Mouse (Mus musculus): Measurements from ENCODE around the gene Nemp1. TPM values are rescaled to one million over a fixed set of nuclear protein-coding genes. Genes with fewer than 3 reads are reported as not detected.

The Nemp1 gene
- polyA plus RNA-seq, 1 experiment from 2014 or later: 3.0 TPM

- Histone ChIP-seq H3K9ac (replicated peaks; ENCODE audit: low read depth, low read length) (no peak overlapping the region), H3K27ac (ENCODE audit: low read depth, low read length) (no peak overlapping the region), H3K4me3 (ENCODE audit: low read depth, low read length) (no peak overlapping the region), H3K4me1 (ENCODE audit: control insufficient read depth, insufficient read depth, low read length) (peaks cover 5% of the 10 kb centered on the region; the same call in 1 of the 2 replicates), H3K4me2 (ENCODE audit: low read depth, low read length) (no peak overlapping the region), H3K36me3 (ENCODE audit: control insufficient read depth, insufficient read depth, low read length) (no peaks in the 10 kb centered on the region), H3K9me3 (ENCODE audit: control insufficient read depth, low read length) (no peaks in the 10 kb centered on the region), H3K27me3 (ENCODE audit: control insufficient read depth, insufficient read depth, low read length) (peaks cover 40% of the 10 kb centered on the region)
- 18% methylated on average over 14 of the region's 14 CpGs for WGBS
- ATAC-seq (ENCODE audit: low read depth): no peak
Observed at GRCm38 (mm10) chr10:127661291-127661914, 5.3 kb upstream of the Nemp1 start.

DNA sequence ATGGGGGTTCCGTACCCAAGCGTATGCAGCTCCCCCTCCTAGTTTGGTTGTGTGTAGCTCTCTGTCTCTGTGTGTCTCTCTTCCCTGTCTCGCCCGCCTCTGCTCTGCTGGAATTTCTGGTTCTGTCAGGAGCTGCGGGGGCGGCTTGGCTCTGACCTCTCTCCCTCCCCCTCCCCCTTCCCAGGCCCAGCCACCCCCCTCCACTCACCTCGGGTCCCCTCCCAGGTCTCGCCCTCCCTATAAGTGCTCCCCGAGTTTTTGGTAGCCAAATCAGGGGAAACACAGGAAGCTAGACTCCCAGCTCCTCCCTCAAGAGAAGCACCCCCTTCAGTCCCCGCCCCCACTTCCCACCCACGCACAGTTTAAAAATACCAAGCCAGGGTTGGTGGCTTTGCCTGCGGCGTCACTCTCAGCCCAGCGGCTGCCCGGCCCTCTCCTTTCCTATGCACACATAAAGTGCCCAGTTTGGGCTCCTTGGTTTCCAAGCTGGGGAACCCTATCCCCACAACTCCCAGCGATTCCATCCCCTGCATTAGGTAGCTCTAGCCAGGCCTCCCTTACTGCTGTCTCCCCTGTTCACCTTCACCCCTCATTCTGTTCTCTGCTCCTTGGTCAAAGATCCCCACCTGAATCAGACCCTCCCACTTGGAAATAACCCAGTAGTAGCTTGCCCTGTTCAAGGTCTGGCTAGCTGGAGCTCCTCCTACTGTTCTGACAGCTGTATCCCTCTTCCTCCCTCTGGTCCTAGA, 4.6 kb upstream of the Nemp1 start:
- H3K4me1 ChIP-seq (ENCODE audit: control insufficient read depth, insufficient read depth, low read length): peaks cover 10% of the 10 kb centered on the region; the same call in 1 of the 2 replicates
- H3K9me3 ChIP-seq (ENCODE audit: control insufficient read depth, low read length): no peaks in the 10 kb centered on the region
- H3K4me3 ChIP-seq (ENCODE audit: low read depth, low read length): no peak overlapping the region
- H3K36me3 ChIP-seq (ENCODE audit: control insufficient read depth, insufficient read depth, low read length): no peaks in the 10 kb centered on the region
- peaks cover 43% of the 10 kb centered on the region for H3K27me3 ChIP-seq (ENCODE audit: control insufficient read depth, insufficient read depth, low read length)
- 3% methylated on average over 15 of the region's 16 CpGs for WGBS
- no peak for ATAC-seq (ENCODE audit: low read depth)
- H3K27ac ChIP-seq (ENCODE audit: low read depth, low read length): no peak overlapping the region
- peak overlapping the region; percentile 4; the same call in 1 of the 2 replicates for H3K4me2 ChIP-seq (ENCODE audit: low read depth, low read length)
- no peak overlapping the region for H3K9ac ChIP-seq (replicated peaks; ENCODE audit: low read depth, low read length)

- no peaks in the 10 kb centered on the region for H3K36me3 ChIP-seq (ENCODE audit: control insufficient read depth, insufficient read depth, low read length)
- no peaks in the 10 kb centered on the region for H3K9me3 ChIP-seq (ENCODE audit: control insufficient read depth, low read length)
- no peak overlapping the region for H3K27ac ChIP-seq (ENCODE audit: low read depth, low read length)
- 0 out of 2 replicates have a peak, but pooled peaks have one; percentile 15 for ATAC-seq (ENCODE audit: low read depth)
- H3K4me2 ChIP-seq (ENCODE audit: low read depth, low read length): peak overlapping the region; percentile 4; the same call in 1 of the 2 replicates
- no peak overlapping the region for H3K4me3 ChIP-seq (ENCODE audit: low read depth, low read length)
- 11% methylated on average over 19 of the region's 19 CpGs for WGBS
- H3K9ac ChIP-seq (replicated peaks; ENCODE audit: low read depth, low read length): no peak overlapping the region
- peaks cover 12% of the 10 kb centered on the region; the same call in 1 of the 2 replicates for H3K4me1 ChIP-seq (ENCODE audit: control insufficient read depth, insufficient read depth, low read length)
- H3K27me3 ChIP-seq (ENCODE audit: control insufficient read depth, insufficient read depth, low read length): peaks cover 45% of the 10 kb centered on the region
Observed at GRCm38 (mm10) chr10:127662666-127663253, 3.9 kb upstream of the Nemp1 start.

DNA sequence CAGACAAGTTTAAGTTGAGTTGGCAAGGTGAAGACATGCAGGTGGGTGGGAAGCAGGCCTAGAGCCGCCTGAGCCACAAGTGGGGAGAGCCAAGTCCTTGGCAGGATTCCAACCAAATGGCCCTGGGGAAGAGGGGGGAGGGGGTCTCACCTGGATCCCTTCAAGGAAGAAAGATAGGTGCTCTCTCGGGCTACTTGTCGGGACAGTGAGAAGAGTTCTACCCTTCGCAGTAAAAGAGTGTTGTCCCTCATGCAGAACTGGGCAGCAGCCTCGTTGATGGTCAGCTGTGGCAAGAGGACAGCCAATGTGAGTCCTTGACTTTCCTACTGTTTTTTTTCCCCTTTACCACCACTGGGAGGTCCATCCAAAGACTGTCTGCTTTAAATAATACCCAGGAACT, 3.1 kb upstream of the Nemp1 start:
- no peaks in the 10 kb centered on the region for H3K36me3 ChIP-seq (ENCODE audit: control insufficient read depth, insufficient read depth, low read length)
- H3K27me3 ChIP-seq (ENCODE audit: control insufficient read depth, insufficient read depth, low read length): peaks cover 45% of the 10 kb centered on the region
- no peak overlapping the region for H3K4me3 ChIP-seq (ENCODE audit: low read depth, low read length)
- no peak overlapping the region for H3K27ac ChIP-seq (ENCODE audit: low read depth, low read length)
- peaks cover 14% of the 10 kb centered on the region; the same call in 1 of the 2 replicates for H3K4me1 ChIP-seq (ENCODE audit: control insufficient read depth, insufficient read depth, low read length)
- H3K4me2 ChIP-seq (ENCODE audit: low read depth, low read length): no peak overlapping the region
- no peaks in the 10 kb centered on the region for H3K9me3 ChIP-seq (ENCODE audit: control insufficient read depth, low read length)
- H3K9ac ChIP-seq (replicated peaks; ENCODE audit: low read depth, low read length): no peak overlapping the region
- 12% methylated on average over 5 of the region's 5 CpGs for WGBS
- ATAC-seq (ENCODE audit: low read depth): no peak

DNA sequence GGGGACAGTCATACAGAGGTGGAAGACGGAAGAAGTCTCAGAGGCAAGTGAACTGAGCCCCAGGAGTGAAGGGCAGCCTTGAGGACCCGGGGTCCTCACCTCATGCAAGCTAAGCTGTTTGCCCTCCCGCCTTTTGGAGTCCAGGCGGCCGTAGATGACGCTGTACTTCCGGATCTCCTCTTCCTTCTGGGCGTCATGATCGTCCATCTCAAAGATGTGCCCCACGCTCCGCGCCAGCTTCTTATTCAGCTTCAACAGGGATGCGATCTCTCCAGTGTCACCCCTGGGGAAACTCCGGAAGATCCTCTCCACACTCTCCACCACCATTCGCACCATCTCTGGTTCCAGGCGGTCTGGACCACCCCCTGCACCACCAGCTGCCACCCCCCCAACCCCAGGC, 2.5 kb upstream of the Nemp1 start:
- no peak overlapping the region for H3K27ac ChIP-seq (ENCODE audit: low read depth, low read length)
- H3K9me3 ChIP-seq (ENCODE audit: control insufficient read depth, low read length): no peaks in the 10 kb centered on the region
- H3K9ac ChIP-seq (replicated peaks; ENCODE audit: low read depth, low read length): no peak overlapping the region
- peaks cover 14% of the 10 kb centered on the region; the same call in 1 of the 2 replicates for H3K4me1 ChIP-seq (ENCODE audit: control insufficient read depth, insufficient read depth, low read length)
- no peak overlapping the region for H3K4me3 ChIP-seq (ENCODE audit: low read depth, low read length)
- WGBS: 6% methylated on average over 16 of the region's 16 CpGs
- H3K36me3 ChIP-seq (ENCODE audit: control insufficient read depth, insufficient read depth, low read length): no peaks in the 10 kb centered on the region
- H3K27me3 ChIP-seq (ENCODE audit: control insufficient read depth, insufficient read depth, low read length): peaks cover 45% of the 10 kb centered on the region
- H3K4me2 ChIP-seq (ENCODE audit: low read depth, low read length): no peak overlapping the region; the same call in 1 of the 2 replicates
- no peak for ATAC-seq (ENCODE audit: low read depth)

DNA sequence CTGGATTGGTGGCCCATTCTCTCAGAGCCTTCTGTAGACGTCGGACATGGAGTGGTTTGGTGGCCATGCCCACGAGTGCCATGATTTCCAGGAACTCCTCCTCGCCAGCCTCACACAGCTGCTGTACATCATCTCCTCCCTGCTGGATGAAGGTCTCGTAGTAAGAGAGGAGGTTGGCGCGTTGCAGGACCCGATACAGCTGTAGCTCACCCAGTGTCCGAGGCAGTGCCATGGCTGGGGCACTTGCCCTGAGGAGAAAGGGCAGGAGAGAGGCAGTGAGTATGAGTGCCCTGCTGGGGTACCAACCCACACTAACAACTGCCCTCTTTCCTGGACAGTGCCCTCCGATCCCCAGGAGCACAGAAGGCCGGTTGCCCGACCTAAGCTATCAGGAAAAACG, 1.8 kb upstream of the Nemp1 start:
- no peak overlapping the region for H3K27ac ChIP-seq (ENCODE audit: low read depth, low read length)
- 16% methylated on average over 13 of the region's 13 CpGs for WGBS
- no peaks in the 10 kb centered on the region for H3K36me3 ChIP-seq (ENCODE audit: control insufficient read depth, insufficient read depth, low read length)
- no peak overlapping the region for H3K9ac ChIP-seq (replicated peaks; ENCODE audit: low read depth, low read length)
- H3K4me3 ChIP-seq (ENCODE audit: low read depth, low read length): no peak overlapping the region
- ATAC-seq (ENCODE audit: low read depth): no peak
- peaks cover 14% of the 10 kb centered on the region; the same call in 1 of the 2 replicates for H3K4me1 ChIP-seq (ENCODE audit: control insufficient read depth, insufficient read depth, low read length)
- no peaks in the 10 kb centered on the region for H3K9me3 ChIP-seq (ENCODE audit: control insufficient read depth, low read length)
- H3K4me2 ChIP-seq (ENCODE audit: low read depth, low read length): peak overlapping the region; percentile 71; the same call in 1 of the 2 replicates
- peaks cover 45% of the 10 kb centered on the region for H3K27me3 ChIP-seq (ENCODE audit: control insufficient read depth, insufficient read depth, low read length)

DNA sequence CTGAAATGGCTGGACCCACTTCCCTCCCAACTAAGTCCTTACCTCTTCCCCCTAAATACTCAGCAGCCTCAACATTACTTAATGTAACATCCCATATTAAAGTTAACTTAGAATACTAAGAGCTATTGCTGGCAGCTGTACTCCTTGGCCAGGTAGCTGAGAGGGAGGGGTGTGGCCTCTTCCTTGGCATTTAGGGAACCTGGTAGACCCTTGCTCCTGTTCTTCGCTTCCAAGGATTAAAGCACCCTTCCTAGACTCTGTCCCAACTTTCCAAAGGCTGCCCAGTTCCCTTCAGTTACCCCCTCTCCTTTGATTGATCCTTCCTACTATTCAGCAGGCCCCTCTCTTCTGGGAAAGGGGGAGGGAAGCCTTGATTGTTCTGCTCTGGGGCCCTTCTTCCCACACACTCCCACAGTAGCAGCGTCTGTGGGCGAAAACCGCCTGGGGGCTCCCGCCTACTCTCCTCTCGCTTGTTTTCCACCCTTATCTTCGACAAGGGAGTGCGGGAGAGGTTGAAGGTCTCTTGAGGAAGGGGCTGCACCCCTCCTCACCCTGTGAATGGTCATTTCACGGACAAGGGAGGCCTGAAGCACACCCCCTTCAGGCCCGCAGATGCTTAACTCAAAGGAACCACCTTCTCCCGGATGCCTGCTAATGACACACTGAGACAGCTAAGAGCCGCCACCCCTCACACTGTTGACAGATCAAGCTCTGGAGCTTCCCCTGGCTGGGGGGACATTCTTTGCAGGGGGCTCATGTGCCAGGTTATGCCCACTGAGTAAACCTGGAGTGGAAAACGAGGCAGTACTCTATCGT, 1.1 kb upstream of the Nemp1 start:
- H3K4me2 ChIP-seq (ENCODE audit: low read depth, low read length): peak overlapping the region; percentile 71
- WGBS: 2% methylated on average over 14 of the region's 14 CpGs
- H3K27ac ChIP-seq (ENCODE audit: low read depth, low read length): no peak overlapping the region; the same call in 1 of the 2 replicates
- peak overlapping the region; percentile 43 for H3K4me3 ChIP-seq (ENCODE audit: low read depth, low read length)
- ATAC-seq (ENCODE audit: low read depth): no peak
- peaks cover 45% of the 10 kb centered on the region for H3K27me3 ChIP-seq (ENCODE audit: control insufficient read depth, insufficient read depth, low read length)
- H3K9ac ChIP-seq (replicated peaks; ENCODE audit: low read depth, low read length): peak overlapping the region; percentile 41; the same call in 1 of the 2 replicates
- H3K36me3 ChIP-seq (ENCODE audit: control insufficient read depth, insufficient read depth, low read length): no peaks in the 10 kb centered on the region
- H3K9me3 ChIP-seq (ENCODE audit: control insufficient read depth, low read length): no peaks in the 10 kb centered on the region
- peaks cover 14% of the 10 kb centered on the region; the same call in 1 of the 2 replicates for H3K4me1 ChIP-seq (ENCODE audit: control insufficient read depth, insufficient read depth, low read length)

DNA sequence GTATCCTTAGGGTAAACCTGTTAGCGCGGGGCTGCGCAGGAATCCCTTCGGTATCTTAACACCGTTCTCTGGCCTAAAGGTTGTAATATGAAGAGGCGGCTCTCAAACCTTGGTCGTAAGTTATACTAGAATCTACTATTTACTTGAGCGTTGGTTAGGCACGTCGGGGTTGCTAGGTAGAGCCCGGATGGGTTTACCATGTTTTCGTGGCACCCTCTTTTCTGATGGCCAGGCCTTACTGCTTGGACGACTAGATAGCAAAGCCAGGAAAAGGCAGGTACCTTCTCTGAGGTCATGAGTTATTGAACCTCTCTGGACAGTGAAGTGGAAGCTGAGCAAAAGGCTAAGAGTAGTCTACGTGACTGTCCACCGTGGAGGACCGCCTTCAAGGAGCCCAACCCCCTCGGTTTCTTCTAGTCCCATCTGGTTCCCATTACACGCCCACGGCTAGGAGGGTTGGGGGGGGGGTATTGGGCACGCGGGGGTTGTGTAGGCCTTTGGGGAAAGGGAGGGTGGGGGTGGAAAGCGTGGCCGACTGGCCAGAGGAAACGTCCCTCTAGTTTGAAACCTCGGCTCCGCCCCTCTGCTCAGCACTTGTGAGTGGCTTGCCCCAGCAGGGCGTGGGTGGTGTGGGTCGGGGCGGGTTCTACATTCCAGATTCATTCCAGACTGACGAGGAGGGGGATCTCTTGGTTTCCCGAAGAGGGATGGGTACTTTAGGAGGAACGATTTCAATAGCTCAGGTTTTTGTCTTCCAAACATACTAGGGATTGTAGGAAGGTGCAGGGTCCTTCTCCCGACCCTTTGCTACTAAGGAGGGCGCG, 780 bp downstream of the Nemp1 start:
- peak overlapping the region; percentile 56; the same call in 1 of the 2 replicates for H3K27ac ChIP-seq (ENCODE audit: low read depth, low read length)
- no peaks in the 10 kb centered on the region for H3K9me3 ChIP-seq (ENCODE audit: control insufficient read depth, low read length)
- no peaks in the 10 kb centered on the region for H3K36me3 ChIP-seq (ENCODE audit: control insufficient read depth, insufficient read depth, low read length)
- peaks cover 11% of the 10 kb centered on the region; the same call in 1 of the 2 replicates for H3K4me1 ChIP-seq (ENCODE audit: control insufficient read depth, insufficient read depth, low read length)
- peak overlapping the region; percentile 71 for H3K4me2 ChIP-seq (ENCODE audit: low read depth, low read length)
- peak overlapping the region; percentile 51; the same call in 1 of the 2 replicates for H3K9ac ChIP-seq (replicated peaks; ENCODE audit: low read depth, low read length)
- 2% methylated on average over 34 of the region's 35 CpGs for WGBS
- peak; percentile 29; the same call in 1 of the 2 replicates for ATAC-seq (ENCODE audit: low read depth)
- peak overlapping the region; percentile 43 for H3K4me3 ChIP-seq (ENCODE audit: low read depth, low read length)
- H3K27me3 ChIP-seq (ENCODE audit: control insufficient read depth, insufficient read depth, low read length): peaks cover 37% of the 10 kb centered on the region

Measured in neural tube, embryonic 14.5 days (tissue).